Comparison of ENCODE assay signal across 11 mouse cellular contexts in genomic region chr8:77364472-77364871, GRCm38 (mm10).
A peak's percentile ranks its signal among the peaks of the same experiment; 100 is the strongest.
DNase-seq lines count a peak whose midpoint lies in the region; ATAC-seq lines count a peak whose summit lies in the region.
"Had no signal": no experiment of that assay in that cellular context is flagged by ENCODE, and none has a peak within 500 bp of the region (broad histone marks: within the 10 kb centered on the region; RNA-seq: fewer than 3 reads in every experiment).

No protein-coding gene starts in this region.

- H3K4me1 ChIP-seq in liver, embryonic 12.5 days = no peaks in the 10 kb centered on the region
- no peaks in the 10 kb centered on the region for H3K4me1 ChIP-seq in midbrain, embryonic 15.5 days
- H3K4me1 ChIP-seq: hindbrain, embryonic 15.5 days; lung, embryonic 15.5 days had no signal

- no peak overlapping the region for H3K27ac ChIP-seq in liver, embryonic 12.5 days
- no peak overlapping the region for H3K27ac ChIP-seq in midbrain, embryonic 15.5 days
- H3K27ac ChIP-seq: hindbrain, embryonic 15.5 days; lung, embryonic 15.5 days had no signal

- H3K27me3 ChIP-seq in liver, embryonic 12.5 days (replicated peaks) = no peaks in the 10 kb centered on the region
- H3K27me3 ChIP-seq in midbrain, embryonic 15.5 days (replicated peaks) = no peaks in the 10 kb centered on the region
- H3K27me3 ChIP-seq: hindbrain, embryonic 15.5 days; lung, embryonic 15.5 days had no signal

- peaks cover 16% of the 10 kb centered on the region for H3K36me3 ChIP-seq in liver, embryonic 12.5 days
- H3K36me3 ChIP-seq in midbrain, embryonic 15.5 days (replicated peaks) = no peaks in the 10 kb centered on the region
- H3K36me3 ChIP-seq: hindbrain, embryonic 15.5 days; lung, embryonic 15.5 days had no signal

- ATAC-seq in liver, embryonic 12.5 days = no peak
- ATAC-seq in midbrain, embryonic 15.5 days (replicated peaks) = no peak
- ATAC-seq: CD4-positive, CD25-positive, alpha-beta regulatory T cell, adult 4 months had no signal

- 85% methylated on average over 11 of the region's 11 CpGs for WGBS in liver, embryonic 12.5 days (ENCODE audit: insufficient replicate concordance)
- 93% methylated on average over 11 of the region's 11 CpGs for WGBS in midbrain, embryonic 15.5 days

- no peak overlapping the region for H3K4me3 ChIP-seq in liver, embryonic 12.5 days
- no peak overlapping the region for H3K4me3 ChIP-seq in midbrain, embryonic 15.5 days
- H3K4me3 ChIP-seq: hindbrain, embryonic 15.5 days; lung, embryonic 15.5 days had no signal

- H3K4me2 ChIP-seq in liver, embryonic 12.5 days = no peak overlapping the region
- no peak overlapping the region for H3K4me2 ChIP-seq in midbrain, embryonic 15.5 days
- H3K4me2 ChIP-seq: hindbrain, embryonic 15.5 days; lung, embryonic 15.5 days had no signal

- intact Hi-C loops in heart, postnatal 25 days (cut with DNase I) = no loop called here
- intact Hi-C loops in heart, postnatal 10 days (cut with DNase I) = no loop called here

- H3K9ac ChIP-seq in liver, embryonic 12.5 days = no peak overlapping the region
- no peak overlapping the region for H3K9ac ChIP-seq in midbrain, embryonic 15.5 days
- H3K9ac ChIP-seq: hindbrain, embryonic 15.5 days; lung, embryonic 15.5 days had no signal

- peak; percentile 13 for DNase-seq in heart, adult 8-10 months (ENCODE audit: low spot score)
- DNase-seq in heart, postnatal 25 days (ENCODE audit: low spot score) = no peak
- DNase-seq in heart, postnatal 10 days = peak; percentile 33 to 36
- DNase-seq in left cerebral cortex, adult 8-10 months (ENCODE audit: low spot score in 2 of 2) = peak; percentile 25 to 54
- DNase-seq in kidney, adult 11 months = no peak
- no peak for DNase-seq in thymus, adult 18-20 months

- H3K9me3 ChIP-seq in liver, embryonic 12.5 days (replicated peaks) = no peaks in the 10 kb centered on the region
- H3K9me3 ChIP-seq in midbrain, embryonic 15.5 days = no peaks in the 10 kb centered on the region
- H3K9me3 ChIP-seq: hindbrain, embryonic 15.5 days; lung, embryonic 15.5 days had no signal

Comparison
In these comparisons a context has a peak if more than half of its experiments do, and no peak if none do; other contexts are left out.
1. DNase-seq: peak in heart, adult 8-10 months (single experiment), heart, postnatal 10 days (2 of 2) and left cerebral cortex, adult 8-10 months (2 of 2); none in heart, postnatal 25 days (single experiment), kidney, adult 11 months (single experiment) and thymus, adult 18-20 months (0 of 2).